Mouse (Mus musculus): ENCODE results near the gene Ppp1r10. TPM values are rescaled to one million over a fixed set of nuclear protein-coding genes. Genes with fewer than 3 reads are reported as not detected.
"Not testable (repeated sequence)": the region's sequence is repeated elsewhere in the genome, so short reads cannot be mapped to it uniquely, and the experiment has no call there.

Gene Ppp1r10
- polyA plus RNA-seq, 1 experiment from 2014 or later = 35.4 TPM

DNA sequence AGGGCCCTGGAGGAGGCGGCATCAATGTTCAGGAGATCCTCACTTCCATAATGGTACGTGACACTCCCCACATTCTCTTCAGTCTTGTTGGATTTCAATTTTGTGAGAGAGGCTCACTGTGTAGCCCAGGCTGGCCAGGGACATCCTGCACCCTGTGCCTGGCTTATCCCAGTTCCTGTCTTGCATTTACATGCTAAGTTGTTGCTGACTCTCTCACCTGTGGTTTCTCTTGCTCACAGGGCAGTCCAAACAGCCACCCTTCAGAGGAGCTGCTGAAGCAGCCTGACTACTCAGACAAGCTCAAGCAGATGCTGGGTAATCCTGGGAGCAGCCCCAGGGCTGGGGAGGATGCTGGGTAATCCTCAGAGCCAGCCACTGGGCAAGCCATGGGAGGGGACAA lies 13.3 kb downstream of the Ppp1r10 start:
- WGBS = 85% methylated on average over 2 of the region's 2 CpGs
- no peak for DNase-seq (ENCODE audit: low spot score)
- Histone ChIP-seq H3K27me3 (replicated peaks; ENCODE audit: control insufficient read depth, insufficient read depth, low read length) (no peaks in the 10 kb centered on the region), H3K4me1 (replicated peaks; ENCODE audit: control insufficient read depth, insufficient read depth, low read length) (peaks cover 27% of the 10 kb centered on the region), H3K4me2 (no peak overlapping the region), H3K9me3 (ENCODE audit: control insufficient read depth, low read length) (no peaks in the 10 kb centered on the region), H3K4me3 (ENCODE audit: low read depth, low read length) (no peak overlapping the region), H3K27ac (ENCODE audit: low read depth, low read length) (no peak overlapping the region), H3K9ac (ENCODE audit: low read depth, low read length) (no peak overlapping the region), H3K36me3 (ENCODE audit: control insufficient read depth, insufficient read depth, low read length) (peaks cover 52% of the 10 kb centered on the region)
- no peak for ATAC-seq (replicated peaks; ENCODE audit: low FRiP score)

DNA sequence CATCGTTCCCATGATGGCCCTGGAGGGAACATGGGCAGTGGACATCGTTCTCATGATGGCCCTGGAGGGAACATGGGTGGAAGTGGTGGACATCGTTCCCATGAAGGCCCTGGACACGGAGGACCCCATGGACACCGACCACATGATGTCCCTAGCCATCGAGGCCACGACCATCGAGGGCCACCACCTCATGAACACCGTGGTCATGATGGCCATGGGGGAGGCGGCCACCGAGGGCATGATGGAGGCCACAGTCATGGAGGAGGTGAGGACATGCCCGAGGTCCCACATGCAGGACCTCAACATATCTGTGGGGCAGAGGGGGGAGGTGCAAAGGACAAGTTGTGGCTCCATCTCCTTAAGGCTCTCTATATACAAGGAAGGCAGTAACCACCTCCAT lies 14.4 kb downstream of the Ppp1r10 start:
- no peak for DNase-seq (ENCODE audit: low spot score)
- Histone ChIP-seq H3K4me1 (replicated peaks; ENCODE audit: control insufficient read depth, insufficient read depth, low read length) (peaks cover 19% of the 10 kb centered on the region), H3K9ac (ENCODE audit: low read depth, low read length) (no peak overlapping the region), H3K9me3 (ENCODE audit: control insufficient read depth, low read length) (no peaks in the 10 kb centered on the region), H3K27ac (ENCODE audit: low read depth, low read length) (no peak overlapping the region), H3K36me3 (ENCODE audit: control insufficient read depth, insufficient read depth, low read length) (peaks cover 49% of the 10 kb centered on the region), H3K4me2 (no peak overlapping the region), H3K4me3 (ENCODE audit: low read depth, low read length) (no peak overlapping the region), H3K27me3 (replicated peaks; ENCODE audit: control insufficient read depth, insufficient read depth, low read length) (no peaks in the 10 kb centered on the region)
- WGBS = 95% methylated on average over 12 of the region's 12 CpGs
- no peak for ATAC-seq (replicated peaks; ENCODE audit: low FRiP score)

DNA sequence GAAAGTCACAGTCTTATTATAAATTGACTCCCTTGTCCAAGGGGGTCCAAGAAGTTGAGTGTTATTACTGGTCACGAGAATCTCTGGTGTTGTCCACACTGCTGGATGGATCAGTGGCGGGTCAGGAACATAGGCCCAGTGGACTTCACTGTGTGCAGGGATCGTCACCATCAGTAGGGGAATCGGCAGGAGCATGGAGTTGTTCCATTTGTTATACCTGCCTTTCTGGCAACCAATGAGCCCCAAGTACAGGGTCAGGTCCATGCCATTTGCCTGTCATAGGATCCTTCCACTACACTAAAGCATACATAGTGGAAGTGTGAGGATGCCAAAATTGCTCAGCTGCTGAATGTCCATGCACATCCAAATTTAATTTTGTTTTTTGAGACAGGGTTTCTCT lies 16.4 kb downstream of the Ppp1r10 start:
- DNase-seq (ENCODE audit: low spot score) = no peak
- WGBS = 88% methylated on average over 4 of the region's 4 CpGs
- peaks cover 34% of the 10 kb centered on the region for H3K36me3 ChIP-seq (ENCODE audit: control insufficient read depth, insufficient read depth, low read length)
- H3K4me2 ChIP-seq = no peak overlapping the region
- no peak overlapping the region for H3K27ac ChIP-seq (ENCODE audit: low read depth, low read length)
- no peak overlapping the region for H3K9ac ChIP-seq (ENCODE audit: low read depth, low read length)
- no peaks in the 10 kb centered on the region for H3K27me3 ChIP-seq (replicated peaks; ENCODE audit: control insufficient read depth, insufficient read depth, low read length)
- ATAC-seq (replicated peaks; ENCODE audit: low FRiP score) = no peak
- no peaks in the 10 kb centered on the region for H3K9me3 ChIP-seq (ENCODE audit: control insufficient read depth, low read length)
- H3K4me1 ChIP-seq (replicated peaks; ENCODE audit: control insufficient read depth, insufficient read depth, low read length) = peaks cover 5% of the 10 kb centered on the region
- no peak overlapping the region for H3K4me3 ChIP-seq (ENCODE audit: low read depth, low read length)

DNA sequence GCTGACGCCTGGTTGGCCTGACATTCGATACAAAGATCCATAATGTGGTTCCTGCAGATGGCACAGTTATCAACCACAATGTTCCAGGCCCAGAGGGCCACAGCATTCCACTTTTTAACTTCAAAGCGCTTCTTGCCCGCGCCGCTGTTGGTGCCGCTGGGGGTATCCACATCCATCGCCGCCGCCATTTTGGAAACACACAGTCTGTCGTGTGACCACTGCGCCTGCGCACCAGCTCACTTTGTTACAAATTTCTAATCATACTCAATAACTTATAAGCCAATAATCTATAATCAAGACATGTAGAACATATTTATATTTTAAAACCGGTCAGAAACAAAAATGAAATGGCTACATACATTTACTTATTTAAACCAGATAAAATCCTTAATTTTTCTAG lies 19.5 kb downstream of the Ppp1r10 start:
- not testable (repeated sequence) for H3K27me3 ChIP-seq (replicated peaks; ENCODE audit: control insufficient read depth, insufficient read depth, low read length); H3K36me3 ChIP-seq (ENCODE audit: control insufficient read depth, insufficient read depth, low read length); H3K9me3 ChIP-seq (ENCODE audit: control insufficient read depth, low read length); H3K4me3 ChIP-seq (ENCODE audit: low read depth, low read length); DNase-seq (ENCODE audit: low spot score); H3K27ac ChIP-seq (ENCODE audit: low read depth, low read length); H3K4me2 ChIP-seq; H3K9ac ChIP-seq (ENCODE audit: low read depth, low read length); ATAC-seq (replicated peaks; ENCODE audit: low FRiP score); H3K4me1 ChIP-seq (replicated peaks; ENCODE audit: control insufficient read depth, insufficient read depth, low read length)
- 85% methylated on average over 14 of the region's 14 CpGs for WGBS

DNA sequence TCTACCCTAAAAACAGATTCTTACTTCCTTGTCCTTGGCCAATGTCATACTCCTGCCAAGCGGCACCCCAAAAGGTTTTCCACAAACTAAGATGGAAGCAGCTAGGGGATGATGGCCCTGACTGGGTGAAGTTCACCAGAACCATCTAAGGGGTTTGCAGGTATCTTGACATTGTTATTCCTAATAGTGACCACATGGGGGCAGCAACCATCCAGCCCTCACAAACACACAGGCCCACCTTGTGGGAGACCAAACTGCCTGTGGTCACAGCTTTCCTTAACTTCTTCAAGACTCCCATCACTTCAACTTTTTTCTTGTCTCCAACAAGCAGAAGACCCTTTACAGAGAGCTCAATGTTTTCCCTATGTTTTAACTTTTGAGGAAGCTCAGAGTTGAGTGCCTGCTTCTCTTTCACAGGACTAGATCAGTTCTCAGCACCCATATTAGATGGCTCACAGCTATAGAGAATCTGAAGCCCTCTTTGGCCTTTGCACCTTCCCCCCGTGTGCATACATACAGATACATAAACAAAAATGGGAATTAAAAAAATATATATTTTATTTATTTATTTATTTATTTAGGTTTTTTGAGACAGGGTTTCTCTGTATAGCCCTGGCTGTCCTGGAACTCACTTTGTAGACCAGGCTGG lies 21.6 kb downstream of the Ppp1r10 start:
- 32% methylated on average over 2 of the region's 2 CpGs for whole genome bisulfite sequencing
- peak; percentile 63; the same call in 1 of the 2 replicates for ATAC-seq (replicated peaks; ENCODE audit: low FRiP score)

DNA sequence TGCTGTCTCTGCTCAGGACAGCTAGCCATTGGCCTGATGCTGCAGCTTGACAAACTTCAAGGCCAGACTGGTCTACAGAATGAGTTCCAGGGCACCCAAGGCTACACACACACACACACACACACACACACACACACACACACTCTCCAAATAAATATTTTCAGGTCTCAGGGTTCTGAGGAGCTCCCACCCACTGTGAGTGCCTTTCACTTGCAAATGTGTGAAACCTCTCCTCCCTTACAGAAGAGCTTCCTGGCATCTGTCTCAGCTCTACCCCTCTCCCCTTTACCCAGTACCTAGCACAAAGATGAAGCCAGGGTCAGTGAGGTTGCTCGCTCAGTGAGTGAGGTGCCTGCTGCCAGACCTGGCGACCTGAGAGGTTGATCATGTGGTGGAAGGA lies 22.9 kb downstream of the Ppp1r10 start:
- no peaks in the 10 kb centered on the region for H3K27me3 ChIP-seq (replicated peaks; ENCODE audit: control insufficient read depth, insufficient read depth, low read length)
- no peak overlapping the region for H3K27ac ChIP-seq (ENCODE audit: low read depth, low read length)
- no peaks in the 10 kb centered on the region for H3K36me3 ChIP-seq (ENCODE audit: control insufficient read depth, insufficient read depth, low read length)
- no peak for ATAC-seq (replicated peaks; ENCODE audit: low FRiP score)
- no peak overlapping the region for H3K9ac ChIP-seq (ENCODE audit: low read depth, low read length)
- H3K4me3 ChIP-seq (ENCODE audit: low read depth, low read length) = no peak overlapping the region
- H3K4me2 ChIP-seq = no peak overlapping the region
- H3K4me1 ChIP-seq (replicated peaks; ENCODE audit: control insufficient read depth, insufficient read depth, low read length) = no peaks in the 10 kb centered on the region
- WGBS = 58% methylated on average over 2 of the region's 2 CpGs
- no peak for DNase-seq (ENCODE audit: low spot score)
- H3K9me3 ChIP-seq (ENCODE audit: control insufficient read depth, low read length) = no peaks in the 10 kb centered on the region

More for the DNA sequence above, 21.6 kb downstream of the Ppp1r10 start:
- H3K27me3 ChIP-seq (replicated peaks; ENCODE audit: control insufficient read depth, insufficient read depth, low read length) = no peaks in the 10 kb centered on the region
- H3K9me3 ChIP-seq (ENCODE audit: control insufficient read depth, low read length) = no peaks in the 10 kb centered on the region
- no peak overlapping the region for H3K9ac ChIP-seq (ENCODE audit: low read depth, low read length)
- H3K4me1 ChIP-seq (replicated peaks; ENCODE audit: control insufficient read depth, insufficient read depth, low read length) = no peaks in the 10 kb centered on the region
- no peak overlapping the region for H3K27ac ChIP-seq (ENCODE audit: low read depth, low read length)
- no peak overlapping the region for H3K4me3 ChIP-seq (ENCODE audit: low read depth, low read length)
- no peaks in the 10 kb centered on the region for H3K36me3 ChIP-seq (ENCODE audit: control insufficient read depth, insufficient read depth, low read length)
- no peak overlapping the region for H3K4me2 ChIP-seq
- no peak for DNase-seq (ENCODE audit: low spot score)

DNA sequence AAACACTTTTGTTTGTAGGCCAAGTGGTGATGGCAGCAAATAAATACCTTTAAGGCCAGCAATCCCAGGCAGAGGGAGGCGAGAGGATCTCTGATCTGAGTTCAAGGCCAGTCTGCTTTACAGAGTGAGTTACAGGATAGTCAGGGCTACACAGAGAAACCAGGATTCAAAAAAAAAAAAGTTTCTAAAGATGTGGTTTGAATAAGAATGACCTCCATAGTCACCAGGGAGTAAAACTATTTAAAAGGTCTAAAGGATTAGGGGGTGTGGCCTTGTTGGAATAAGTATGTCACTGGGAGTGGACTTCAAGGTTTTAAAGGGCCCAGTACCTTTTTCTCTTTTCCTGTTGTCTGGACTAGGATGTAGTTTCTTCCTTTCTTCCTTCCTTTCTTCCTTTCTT lies 23.7 kb downstream of the Ppp1r10 start:
- Histone ChIP-seq H3K4me1 (replicated peaks; ENCODE audit: control insufficient read depth, insufficient read depth, low read length) (no peaks in the 10 kb centered on the region), H3K4me2 (no peak overlapping the region), H3K27ac (ENCODE audit: low read depth, low read length) (no peak overlapping the region), H3K9me3 (ENCODE audit: control insufficient read depth, low read length) (no peaks in the 10 kb centered on the region), H3K27me3 (replicated peaks; ENCODE audit: control insufficient read depth, insufficient read depth, low read length) (no peaks in the 10 kb centered on the region), H3K36me3 (ENCODE audit: control insufficient read depth, insufficient read depth, low read length) (no peaks in the 10 kb centered on the region), H3K4me3 (ENCODE audit: low read depth, low read length) (no peak overlapping the region), H3K9ac (ENCODE audit: low read depth, low read length) (no peak overlapping the region)
- WGBS = 43% methylated on average over 1 of the region's 1 CpGs
- no peak for DNase-seq (ENCODE audit: low spot score)
- no peak for ATAC-seq (replicated peaks; ENCODE audit: low FRiP score)

DNA sequence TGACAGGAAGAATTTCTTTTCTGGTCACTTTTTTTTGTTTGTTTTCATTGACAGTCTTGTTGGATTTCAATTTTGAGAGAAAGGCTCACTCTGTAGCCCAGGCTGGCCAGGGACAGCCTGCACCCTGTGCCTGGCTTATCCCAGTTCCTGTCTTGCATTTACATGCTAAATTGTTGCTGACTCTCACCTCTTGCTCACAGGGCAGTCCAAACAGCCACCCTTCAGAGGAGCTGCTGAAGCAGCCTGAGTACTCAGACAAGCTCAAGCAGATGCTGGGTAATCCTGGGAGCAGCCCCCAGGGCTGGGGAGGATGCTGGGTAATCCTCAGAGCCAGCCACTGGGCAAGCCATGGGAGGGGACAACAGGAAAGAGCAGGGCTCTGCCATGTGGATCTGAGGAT lies 34.7 kb downstream of the Ppp1r10 start:
- H3K4me2 ChIP-seq; H3K27me3 ChIP-seq (replicated peaks; ENCODE audit: control insufficient read depth, insufficient read depth, low read length); H3K27ac ChIP-seq (ENCODE audit: low read depth, low read length); H3K36me3 ChIP-seq (ENCODE audit: control insufficient read depth, insufficient read depth, low read length); H3K4me3 ChIP-seq (ENCODE audit: low read depth, low read length); H3K9ac ChIP-seq (ENCODE audit: low read depth, low read length); ATAC-seq (replicated peaks; ENCODE audit: low FRiP score); H3K9me3 ChIP-seq (ENCODE audit: control insufficient read depth, low read length); H3K4me1 ChIP-seq (replicated peaks; ENCODE audit: control insufficient read depth, insufficient read depth, low read length); DNase-seq (ENCODE audit: low spot score): not testable (repeated sequence)

DNA sequence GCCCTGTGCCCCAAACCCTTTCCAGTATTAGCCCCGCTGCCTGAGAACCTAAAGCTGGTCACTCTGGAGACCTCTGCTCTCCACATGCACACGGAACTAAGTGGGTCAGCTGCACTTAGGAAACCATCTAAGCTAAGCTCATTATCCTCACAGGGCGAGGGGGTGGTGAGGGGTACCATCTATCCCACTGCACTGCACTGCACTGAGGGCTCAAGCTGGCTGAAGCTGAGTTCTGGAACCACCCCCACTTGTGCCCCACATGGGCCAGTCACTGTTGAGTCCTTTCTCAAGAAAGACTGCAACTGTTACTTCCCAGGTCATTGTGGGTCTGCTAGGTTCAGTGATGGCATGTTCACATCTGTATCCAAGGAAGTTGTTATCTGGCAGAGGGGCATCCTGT lies 36.3 kb downstream of the Ppp1r10 start:
- not testable (repeated sequence) for H3K9me3 ChIP-seq (ENCODE audit: control insufficient read depth, low read length); H3K4me1 ChIP-seq (replicated peaks; ENCODE audit: control insufficient read depth, insufficient read depth, low read length); ATAC-seq (replicated peaks; ENCODE audit: low FRiP score); H3K27ac ChIP-seq (ENCODE audit: low read depth, low read length); DNase-seq (ENCODE audit: low spot score); H3K4me2 ChIP-seq; H3K4me3 ChIP-seq (ENCODE audit: low read depth, low read length); H3K9ac ChIP-seq (ENCODE audit: low read depth, low read length); H3K27me3 ChIP-seq (replicated peaks; ENCODE audit: control insufficient read depth, insufficient read depth, low read length)
- peaks cover 11% of the 10 kb centered on the region for H3K36me3 ChIP-seq (ENCODE audit: control insufficient read depth, insufficient read depth, low read length)
- 86% methylated on average over 1 of the region's 3 CpGs for WGBS

All from liver, embryonic 11.5 days (tissue).